Mouse (Mus musculus) liver, postnatal 0 days (tissue): Measurements from ENCODE around the gene Kalrn.

Experiments used
- CTCF ChIP-seq: sonication (generic); IDR thresholded peaks from 2 replicates; pipeline ENCODE4 v1.5.1; 2016; ENCODE audit warnings: antibody characterized with exemption, low read depth
- EP300 ChIP-seq: IDR thresholded peaks from 2 replicates; pipeline ENCODE4 v1.6.1; 2016; ENCODE audit warnings: antibody characterized with exemption, low read depth, mild to moderate bottlenecking

- TF ChIP-seq CTCF (no peak), EP300 (no peak)
Observed at GRCm38 (mm10) chr16:34155696-34156095, 417.6 kb downstream of the Kalrn start.
